Mouse (Mus musculus) ovary, adult 18-20 months (tissue): ENCODE data around the gene Tcf7l1.

ENCODE experiments used
- DNase-seq: peaks from one replicate; pipeline ENCODE4 v3.0.0; 2022; ENCODE audit warnings: low spot score, mixed read lengths

Tcf7l1 gene

GRCm38 (mm10) chr6:72622917-72623316 lies 166.1 kb downstream of the Tcf7l1 start:
- no peak for DNase-seq

DNA sequence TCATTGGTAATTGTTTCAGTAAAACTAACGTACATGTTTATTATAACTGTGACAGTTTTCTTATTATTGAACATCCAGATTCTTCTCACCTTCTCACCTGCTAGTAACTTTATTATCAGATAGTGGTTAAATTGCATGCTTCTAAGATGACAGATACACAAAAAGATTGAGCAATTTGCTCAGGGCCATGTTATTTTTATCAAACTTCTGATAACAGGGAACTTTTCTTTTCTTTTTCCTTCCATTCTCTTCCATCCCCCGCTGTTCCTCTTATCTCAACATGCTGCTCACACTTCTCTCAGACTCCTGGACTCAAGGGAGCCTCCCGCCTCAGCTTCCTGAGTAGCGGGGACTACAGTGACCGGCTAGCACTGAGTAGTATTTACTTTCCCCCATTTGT lies 168.1 kb downstream of the Tcf7l1 start:
- DNase-seq, result no peak

DNA sequence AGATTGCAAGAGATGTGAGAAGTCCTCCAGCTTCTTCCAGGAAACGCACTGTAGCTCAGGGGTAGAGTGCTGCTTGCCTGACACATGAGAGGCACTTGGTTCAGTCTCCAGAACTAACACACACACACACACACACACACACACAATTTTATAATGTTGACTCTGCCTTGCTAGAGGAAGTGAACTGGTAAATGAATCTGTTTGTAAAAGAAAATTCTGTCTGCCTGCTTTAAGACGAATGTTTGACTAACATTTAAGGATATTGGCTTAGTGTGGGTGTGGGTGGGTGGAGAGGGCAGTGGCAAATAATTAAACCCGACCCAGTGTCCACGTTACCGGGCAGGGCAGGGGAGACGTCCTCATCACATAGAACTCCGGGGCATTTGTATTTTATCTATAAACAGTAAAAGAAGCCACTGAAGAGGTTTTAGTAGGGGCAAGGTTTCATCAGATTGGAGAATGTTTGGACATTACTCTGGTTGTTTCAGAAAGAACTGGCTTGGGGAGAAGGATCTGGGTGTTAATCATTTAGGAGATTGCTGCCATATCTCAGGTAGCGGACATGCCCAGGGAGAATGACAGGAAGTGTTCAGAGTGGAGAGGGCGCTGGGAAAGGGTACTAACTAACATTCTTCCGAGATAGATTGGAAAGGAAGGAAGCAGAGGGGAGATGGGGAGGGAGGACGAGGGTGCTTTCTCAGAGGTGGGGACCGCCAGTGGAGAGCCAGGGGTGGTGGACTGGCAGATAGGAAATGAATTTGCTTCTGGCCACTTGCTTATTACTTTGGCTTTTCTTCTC lies 169.1 kb downstream of the Tcf7l1 start:
- no peak for DNase-seq

DNA sequence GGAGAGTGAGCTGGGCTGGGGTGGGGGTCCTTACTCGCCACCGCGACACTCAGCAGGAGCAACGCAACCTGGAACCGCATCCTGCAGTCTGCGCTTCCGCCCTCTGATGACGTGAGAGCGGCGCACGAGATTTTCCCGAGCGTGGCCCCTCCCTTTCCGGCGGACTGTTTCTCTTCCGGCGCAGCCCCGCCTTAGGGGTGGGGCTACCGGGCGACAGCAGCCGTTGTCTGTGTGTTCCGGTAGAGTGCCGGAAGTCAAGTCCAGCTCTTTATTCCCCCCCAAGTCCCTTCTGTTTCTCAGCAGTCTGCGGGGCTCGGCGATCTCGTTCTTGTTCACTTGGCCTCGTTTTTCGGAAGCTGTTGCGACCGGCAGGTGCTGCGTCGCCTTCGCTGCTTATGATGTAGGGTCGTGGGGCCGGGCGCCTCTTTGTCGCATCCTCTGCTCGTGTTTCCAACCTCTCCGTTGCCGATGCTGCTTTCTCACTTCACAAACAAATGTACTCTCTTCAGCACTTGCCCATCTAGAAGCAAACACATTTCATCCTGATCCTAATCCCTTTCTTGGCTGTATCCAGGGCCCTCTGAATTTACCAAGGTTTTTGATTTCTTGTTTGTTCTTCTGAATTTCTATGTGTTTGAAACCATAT lies 172.3 kb downstream of the Tcf7l1 start, which contains the start of gene Tgoln1:
Gene Tgoln1 (minus strand): TSS at position 358 of the 646 bp plus-strand sequence.
- DNase-seq, result peak; percentile 89

- DNase-seq, result no peak
Observed at GRCm38 (mm10) chr6:72615561-72616375, 173.3 kb downstream of the Tcf7l1 start.

GRCm38 (mm10) chr6:72615151-72615550 lies 173.9 kb downstream of the Tcf7l1 start:
- DNase-seq, result no peak

GRCm38 (mm10) chr6:72610261-72610660 lies 178.8 kb downstream of the Tcf7l1 start:
- no peak for DNase-seq

GRCm38 (mm10) chr6:72608662-72609184 lies 180.3 kb downstream of the Tcf7l1 start:
- DNase-seq, result no peak

GRCm38 (mm10) chr6:72607676-72608075 lies 181.4 kb downstream of the Tcf7l1 start:
- no peak for DNase-seq

DNA sequence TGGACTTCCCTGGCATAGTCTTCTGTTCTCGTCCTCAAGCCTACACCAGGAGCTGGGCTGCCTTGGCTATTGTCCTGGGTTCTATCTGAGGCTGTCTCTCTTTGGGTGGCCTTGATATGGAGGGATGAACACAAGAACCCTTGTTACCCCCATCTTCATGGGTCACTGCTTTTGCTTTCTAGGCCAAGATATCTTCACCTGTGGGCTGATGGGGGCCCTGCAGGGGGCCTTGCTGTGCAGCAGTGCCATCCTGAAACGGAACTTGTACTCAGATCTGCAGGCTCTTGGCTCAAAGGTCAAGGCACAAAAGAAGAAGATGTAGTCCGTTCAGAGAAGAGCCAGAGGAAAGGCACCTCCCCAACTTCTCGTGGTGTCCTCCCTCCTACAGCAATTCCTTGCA lies 182.0 kb downstream of the Tcf7l1 start:
- DNase-seq, result no peak

DNA sequence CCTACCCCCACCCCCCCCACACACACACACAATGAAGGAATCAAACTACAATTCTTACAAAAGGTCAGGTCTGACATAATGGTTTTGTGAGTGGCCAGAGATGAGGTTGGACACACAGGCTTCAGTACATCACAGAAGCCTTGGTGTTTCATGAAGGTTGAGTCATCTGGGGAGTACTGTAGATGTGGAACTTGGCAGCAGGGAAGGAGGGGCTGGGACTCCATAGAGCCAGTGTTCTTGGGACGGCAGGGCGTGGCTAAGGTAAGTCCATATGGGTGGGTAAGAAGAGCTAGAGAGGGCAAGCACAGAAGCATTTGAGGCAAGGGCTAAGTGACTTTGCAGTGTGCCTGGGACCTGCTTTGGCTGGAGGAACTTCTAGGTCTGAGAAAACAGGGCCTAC lies 185.0 kb downstream of the Tcf7l1 start:
- DNase-seq, result no peak

GRCm38 (mm10) chr6:72601732-72602131 lies 187.3 kb downstream of the Tcf7l1 start:
- DNase-seq, result peak; percentile 45

- no peak for DNase-seq
Observed at GRCm38 (mm10) chr6:72600771-72601170, 188.3 kb downstream of the Tcf7l1 start.

DNA sequence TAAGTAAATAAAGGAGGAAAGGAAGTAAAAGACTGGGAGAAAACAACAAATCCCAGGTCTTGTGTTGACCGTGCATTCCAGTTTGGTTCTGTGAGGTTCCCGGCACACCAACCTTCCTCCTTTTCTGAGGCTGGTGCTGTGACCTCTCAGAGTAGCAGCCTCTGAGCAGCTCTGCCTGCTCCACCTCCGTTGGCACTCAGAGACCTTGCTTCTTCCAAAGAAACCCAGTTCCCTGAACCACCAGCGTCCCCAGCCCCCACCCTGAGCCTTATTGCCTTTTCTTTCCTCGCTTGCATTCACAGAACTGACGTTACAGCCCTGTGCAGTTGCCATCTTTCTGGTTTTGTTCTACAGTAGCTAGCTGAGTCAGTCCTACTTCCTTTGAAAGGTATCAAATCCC lies 188.8 kb downstream of the Tcf7l1 start:
- no peak for DNase-seq

- peak; percentile 33 for DNase-seq
Observed at GRCm38 (mm10) chr6:72598791-72599557, 190.1 kb downstream of the Tcf7l1 start.

DNA sequence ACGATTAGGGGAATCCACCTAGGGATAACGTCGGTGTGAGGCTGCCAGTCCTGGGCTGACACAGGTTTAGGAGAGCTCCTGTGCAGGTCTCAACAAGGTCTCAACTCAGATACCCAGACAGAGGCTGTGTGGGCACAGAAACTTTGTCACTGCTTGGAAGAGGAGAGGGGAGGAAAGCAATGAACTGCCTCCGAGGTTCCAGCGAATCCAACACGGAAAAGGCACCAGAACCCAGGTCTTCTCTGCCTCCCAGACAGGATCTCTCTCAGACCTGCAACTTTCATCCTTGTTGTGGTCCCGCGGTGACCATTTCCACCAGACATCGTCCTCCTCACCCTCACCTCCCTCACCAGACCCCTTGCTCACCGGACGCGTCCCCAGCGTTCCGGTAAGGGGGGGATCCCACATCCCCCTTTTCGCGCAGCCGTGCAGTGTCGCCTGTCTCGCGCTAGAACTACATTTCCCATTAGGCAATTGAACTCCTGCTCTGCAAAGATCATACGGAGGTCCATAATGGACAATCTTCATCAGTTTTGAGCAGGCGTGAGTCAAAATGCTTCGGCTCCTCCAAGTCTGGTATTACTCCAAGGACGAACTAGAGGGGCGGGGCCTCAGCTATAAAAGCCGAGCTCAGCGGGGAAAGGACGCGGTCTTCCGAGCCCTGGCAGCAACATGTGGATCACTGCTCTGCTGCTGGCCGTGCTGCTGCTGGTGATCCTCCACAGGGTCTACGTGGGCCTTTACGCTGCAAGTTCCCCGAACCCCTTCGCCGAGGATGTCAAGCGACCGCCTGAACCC lies 190.9 kb downstream of the Tcf7l1 start, which contains the start of the genes Elmod3 and Retsat:
Gene Elmod3 (minus strand): TSS at position 458 of the 798 bp plus-strand sequence.
Gene Retsat (plus strand): TSS at position 520 of the 798 bp plus-strand sequence.
- peak; percentile 94 for DNase-seq

GRCm38 (mm10) chr6:72597083-72597874 lies 191.8 kb downstream of the Tcf7l1 start:
- DNase-seq, result no peak

- no peak for DNase-seq
Observed at GRCm38 (mm10) chr6:72593914-72594313, 195.1 kb downstream of the Tcf7l1 start.

DNA sequence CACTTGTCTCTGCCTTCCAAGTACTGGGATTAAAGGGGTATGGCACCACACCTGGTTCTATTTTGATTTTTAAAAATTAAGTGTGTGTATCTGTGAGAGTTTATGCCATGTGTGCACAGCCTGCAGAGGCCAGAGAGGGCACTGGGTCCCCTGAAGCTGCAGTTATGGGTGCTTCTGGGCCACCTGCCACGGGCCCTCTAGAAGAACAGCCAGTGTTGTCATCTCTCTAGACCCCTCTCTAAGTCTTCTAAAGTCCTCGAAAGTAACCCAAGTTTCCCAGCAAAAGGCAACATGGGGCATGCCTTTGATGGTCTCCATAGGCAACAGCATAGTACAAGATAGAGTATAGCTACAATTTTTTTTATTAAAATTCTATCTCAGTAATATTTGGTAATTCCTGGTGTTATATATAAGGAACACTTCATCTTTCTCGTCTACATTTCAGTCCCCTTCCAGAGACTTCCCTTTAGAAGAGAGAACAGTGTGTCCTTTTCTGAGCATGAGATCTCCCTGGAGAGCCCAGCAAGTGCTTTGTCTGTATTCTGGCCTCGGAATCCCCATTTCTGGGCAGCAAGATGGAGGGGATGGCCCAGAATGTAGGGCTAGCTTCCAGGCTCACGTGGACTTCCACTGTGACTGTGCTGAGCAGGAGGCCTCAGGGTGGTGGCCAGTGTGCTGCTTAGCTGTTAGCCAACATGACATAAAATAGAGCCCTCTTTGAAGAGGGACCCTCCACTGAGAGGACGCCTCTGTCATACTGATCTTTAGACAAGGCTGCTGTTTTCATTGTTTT lies 195.8 kb downstream of the Tcf7l1 start:
- DNase-seq, result no peak
